Mouse (Mus musculus) limb, embryonic 14.5 days (tissue): ENCODE measurements around the gene Rabepk. TPM values are rescaled to one million over a fixed set of nuclear protein-coding genes. Genes with fewer than 3 reads are reported as not detected.

Experiments
- ATAC-seq: fragments of 200-750 bp; cut with Nextera tagmentation; 2 replicates; pipeline ENCODE4 v1.8.0; 2017; ENCODE audit warnings: low read depth, moderate number of reproducible peaks, moderate TSS enrichment; ENCODE audit not compliant: low FRiP score
- DNase-seq: peaks from one replicate; pipeline ENCODE4 v3.0.0-alpha.2; 2015; ENCODE audit warnings: low spot score
- H3K27ac ChIP-seq: fragments of 300-500 bp; sonication (generic); replicated peaks from 2 replicates; pipeline ENCODE4 v1.5.1; 2014; ENCODE audit warnings: low read depth, mild to moderate bottlenecking, low read length, moderate library complexity, mixed read lengths
- H3K27me3 ChIP-seq: fragments of 300-500 bp; sonication (generic); 2 replicates; pipeline ENCODE4 v1.6.1; 2014; ENCODE audit warnings: low read length, mixed read lengths; ENCODE audit not compliant: control insufficient read depth, insufficient read depth
- H3K36me3 ChIP-seq: fragments of 300-500 bp; sonication (generic); 2 replicates; pipeline ENCODE4 v1.6.1; 2014; ENCODE audit warnings: mild to moderate bottlenecking, low read length, moderate library complexity, mixed read lengths; ENCODE audit not compliant: control insufficient read depth, insufficient read depth
- H3K4me1 ChIP-seq: fragments of 300-500 bp; sonication (generic); 2 replicates; pipeline ENCODE4 v1.6.1; 2014; ENCODE audit warnings: antibody characterized with exemption, low read length, mixed read lengths; ENCODE audit not compliant: control insufficient read depth, insufficient read depth
- H3K4me2 ChIP-seq: fragments of 300-500 bp; sonication (generic); replicated peaks from 2 replicates; pipeline ENCODE4 v1.6.1; 2014; ENCODE audit warnings: low read depth, mild to moderate bottlenecking, low read length, moderate library complexity; ENCODE audit not compliant: severe bottlenecking
- H3K4me3 ChIP-seq: fragments of 300-500 bp; sonication (generic); replicated peaks from 2 replicates; pipeline ENCODE4 v1.5.1; 2014; ENCODE audit warnings: low read length
- H3K9ac ChIP-seq: fragments of 300-500 bp; sonication (generic); 2 replicates; pipeline ENCODE4 v1.6.1; 2014; ENCODE audit warnings: mild to moderate bottlenecking, low read depth, low read length, moderate library complexity; ENCODE audit not compliant: severe bottlenecking
- H3K9me3 ChIP-seq: fragments of 300-500 bp; sonication (generic); 2 replicates; pipeline ENCODE4 v1.6.1; 2016; ENCODE audit warnings: low read length; ENCODE audit not compliant: control insufficient read depth
- POLR2A ChIP-seq: fragments of 200-500 bp; IDR thresholded peaks from 2 replicates; pipeline ENCODE4 v1.8.0; 2012; ENCODE audit warnings: inconsistent platforms, mild to moderate bottlenecking, moderate library complexity, borderline replicate concordance; ENCODE audit not compliant: insufficient read depth, insufficient read length; ENCODE audit errors: extremely low read depth
- WGBS: fragments of 180-500 bp; shearing (Covaris S2); extraction: QIAGEN DNeasy Blood & Tissue Kit; methylation state at CpG from one replicate; pipeline ENCODE4 v1.1.7; 2014; 5-methylcytosine and 5-hydroxymethylcytosine counted together
- polyA plus RNA-seq, 2 experiments: library from polyadenylated mRNA; depleted of rRNA in 1 of 2; stranded (reverse) in 1 of 2; unstranded in 1 of 2; fragments of >200 nt; fragmentation: Nextera tagmentation in 1 of 2; extraction: Ambion mirVana in 1 of 2; gene quantifications; 2 replicates each; pipeline versions ENCODE4 v1.2.1 to v1.2.3; 2012 to 2014

Rabepk gene
- polyA plus RNA-seq, 2 experiments = 30.1 to 42.8 TPM

DNA sequence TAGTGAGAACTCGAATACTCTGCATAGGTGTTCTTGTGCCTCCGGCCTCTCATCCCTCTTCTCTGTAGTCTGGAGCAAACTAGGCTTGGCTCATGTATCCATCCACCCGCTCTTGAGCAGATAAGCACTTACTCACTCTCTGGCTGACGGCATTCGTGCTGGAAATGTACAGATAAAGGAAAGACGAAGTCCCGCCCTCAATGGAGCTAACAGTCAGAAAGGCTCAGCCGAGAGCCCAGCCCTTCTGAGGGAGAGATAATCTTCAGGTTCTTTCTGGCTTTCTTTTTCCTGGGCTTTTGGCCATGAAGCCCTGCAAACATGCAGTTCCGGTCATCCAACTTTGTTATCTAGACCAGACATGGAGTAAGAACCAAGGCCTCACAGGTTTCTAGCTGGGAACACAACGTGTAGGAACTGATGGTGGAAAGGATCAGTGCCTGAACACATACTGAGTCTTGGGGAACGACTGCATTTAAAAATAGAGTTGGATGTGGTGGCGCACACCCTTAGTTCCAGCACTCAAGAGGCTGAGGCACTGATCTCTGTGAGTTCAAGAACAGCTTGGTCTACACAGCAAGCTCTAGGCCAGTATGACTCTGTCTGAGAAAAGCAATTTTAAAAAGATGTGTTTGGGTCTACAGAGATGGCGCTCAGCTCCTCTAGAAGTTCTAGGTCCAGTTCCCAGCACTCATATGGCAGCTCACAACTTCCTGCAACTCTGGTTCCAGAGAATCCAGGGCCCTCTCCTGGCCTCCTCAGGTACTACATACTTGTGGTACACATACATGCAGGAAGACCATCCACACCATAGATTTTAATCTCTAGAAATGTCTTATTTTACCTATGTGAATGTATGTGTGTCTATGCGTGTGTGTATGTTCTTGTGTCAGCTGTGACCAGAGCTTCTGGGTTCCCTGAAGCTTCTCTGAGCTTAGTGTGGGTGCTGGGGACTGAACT lies 16.4 kb downstream of the Rabepk start:
- 94% methylated on average over 14 of the region's 14 CpGs for WGBS
- TF ChIP-seq POLR2A = no peak

GRCm38 (mm10) chr2:34777237-34777868 lies 22.4 kb downstream of the Rabepk start:
- Histone ChIP-seq H3K4me3 (no peak overlapping the region), H3K4me1 (peaks cover 37% of the 10 kb centered on the region), H3K9ac (no peak overlapping the region), H3K36me3 (peaks cover 81% of the 10 kb centered on the region), H3K27me3 (no peaks in the 10 kb centered on the region), H3K27ac (no peak overlapping the region), H3K4me2 (peak overlapping the region; percentile 22; the same call in 1 of the 2 replicates), H3K9me3 (no peaks in the 10 kb centered on the region)
- DNase-seq = no peak
- ATAC-seq = no peak
- TF ChIP-seq POLR2A = no peak
- WGBS = 74% methylated on average over 1 of the region's 1 CpGs

More for the DNA sequence above, 16.4 kb downstream of the Rabepk start:
- ATAC-seq (no peak), DNase-seq (no peak)
- Histone ChIP-seq H3K4me2 (no peak overlapping the region), H3K27me3 (no peaks in the 10 kb centered on the region), H3K9ac (no peak overlapping the region), H3K36me3 (peaks cover 67% of the 10 kb centered on the region), H3K27ac (no peak overlapping the region), H3K4me1 (no peaks in the 10 kb centered on the region), H3K4me3 (no peak overlapping the region), H3K9me3 (no peaks in the 10 kb centered on the region)

DNA sequence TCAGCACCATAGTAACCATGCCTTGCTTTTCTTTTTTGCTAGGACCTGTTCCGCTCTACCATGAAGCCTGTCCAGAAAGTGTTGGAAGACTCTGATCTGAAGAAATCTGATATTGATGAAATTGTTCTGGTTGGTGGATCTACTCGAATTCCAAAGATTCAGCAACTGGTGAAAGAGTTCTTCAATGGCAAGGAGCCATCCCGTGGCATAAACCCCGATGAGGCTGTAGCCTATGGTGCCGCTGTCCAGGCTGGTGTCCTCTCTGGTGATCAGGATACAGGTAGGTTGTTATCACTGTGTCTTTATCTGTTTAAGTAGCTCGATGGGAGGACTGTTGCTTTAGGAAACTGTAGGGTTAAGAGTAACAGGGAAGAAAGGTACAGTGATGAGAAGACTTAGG lies 25.2 kb downstream of the Rabepk start:
- H3K9ac ChIP-seq = no peak overlapping the region
- 90% methylated on average over 6 of the region's 6 CpGs for WGBS

DNA sequence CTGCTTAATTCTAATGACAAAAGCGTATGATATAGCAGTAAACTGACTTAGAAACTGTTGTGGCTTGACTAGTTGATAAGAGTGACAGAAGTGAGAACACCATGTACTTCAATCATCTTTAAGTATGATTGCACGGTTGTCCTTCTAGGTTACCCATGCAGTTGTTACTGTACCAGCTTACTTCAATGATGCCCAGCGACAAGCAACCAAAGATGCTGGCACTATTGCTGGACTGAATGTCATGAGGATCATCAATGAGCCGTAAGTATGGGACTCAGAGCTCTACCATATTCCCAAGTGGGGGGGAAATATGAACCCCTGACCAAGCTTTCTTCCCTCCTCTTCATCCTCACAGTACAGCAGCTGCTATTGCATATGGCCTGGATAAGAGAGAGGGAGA lies 26.0 kb downstream of the Rabepk start:
- H3K27ac ChIP-seq = no peak overlapping the region
- H3K9ac ChIP-seq = no peak overlapping the region
- no peak for DNase-seq
- H3K4me3 ChIP-seq = peak overlapping the region; percentile 98
- H3K4me2 ChIP-seq = peak overlapping the region; percentile 76
- 80% methylated on average over 4 of the region's 4 CpGs for WGBS
- ATAC-seq = no peak
- H3K36me3 ChIP-seq = peaks cover 60% of the 10 kb centered on the region
- H3K4me1 ChIP-seq = peaks cover 37% of the 10 kb centered on the region
- TF ChIP-seq POLR2A = no peak
- no peaks in the 10 kb centered on the region for H3K9me3 ChIP-seq
- no peaks in the 10 kb centered on the region for H3K27me3 ChIP-seq

More for the DNA sequence above, 25.2 kb downstream of the Rabepk start:
- DNase-seq (no peak), ATAC-seq (no peak)
- H3K27ac ChIP-seq = no peak overlapping the region
- TF ChIP-seq POLR2A = no peak
- H3K27me3 ChIP-seq = no peaks in the 10 kb centered on the region
- peak overlapping the region; percentile 76 for H3K4me2 ChIP-seq
- H3K4me1 ChIP-seq = peaks cover 37% of the 10 kb centered on the region
- peak overlapping the region; percentile 98 for H3K4me3 ChIP-seq
- peaks cover 67% of the 10 kb centered on the region for H3K36me3 ChIP-seq
- no peaks in the 10 kb centered on the region for H3K9me3 ChIP-seq
